Mouse (Mus musculus): Measurements from ENCODE around the gene Hpse. TPM values are rescaled to one million over a fixed set of nuclear protein-coding genes. Genes with fewer than 3 reads are reported as not detected.

Gene Hpse
- polyA plus RNA-seq (2015; fragmentation: Illumina TruSeq; extraction: RNeasy Lipid Tissue Mini Kit (QIAGEN cat#74804); ENCODE audit: insufficient read depth, low read depth, low replicate concordance): 1.4 TPM

DNA sequence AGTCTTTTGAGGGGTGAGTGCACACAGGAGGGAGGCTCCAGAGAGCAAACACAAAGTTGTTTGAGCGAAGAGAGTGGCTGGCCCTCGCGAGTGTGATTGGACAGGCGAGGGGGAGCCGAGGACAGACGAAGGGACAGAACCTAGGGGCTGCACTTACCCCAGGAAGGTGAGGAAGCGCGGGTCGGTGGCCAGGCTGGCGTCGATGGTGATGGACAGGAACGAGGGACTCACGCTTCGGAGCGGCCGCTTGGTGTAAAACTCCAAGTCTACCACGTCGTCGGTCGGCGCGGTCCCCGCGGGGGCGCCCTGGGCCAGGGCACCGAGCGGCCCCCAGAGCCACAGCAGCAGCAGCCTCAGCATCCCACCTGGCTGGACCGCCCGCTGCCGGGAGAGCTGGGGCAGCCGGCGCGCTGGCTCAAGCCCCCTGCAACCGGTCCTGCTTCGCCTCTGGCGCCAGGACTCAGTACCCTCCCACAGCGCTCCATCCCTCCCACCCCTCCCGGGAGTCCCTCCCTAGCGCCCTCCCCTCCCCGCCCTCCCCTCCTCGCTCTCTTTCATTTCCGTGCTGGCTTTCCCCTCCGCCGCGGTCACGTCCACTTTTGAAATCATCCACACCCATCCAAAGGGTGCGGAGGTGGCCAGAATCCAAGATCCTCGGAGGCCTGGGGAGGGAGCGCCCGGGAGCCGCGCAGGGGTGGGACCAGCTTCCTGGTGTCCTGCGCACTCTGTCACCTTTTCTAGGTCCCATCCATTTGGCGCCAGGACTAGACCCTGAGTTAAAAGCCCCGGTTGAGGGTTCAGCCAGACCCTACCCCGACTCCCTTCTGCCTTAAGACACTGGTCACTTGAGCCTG is at the start of gene Hpse:
Hpse (minus strand) TSS at position 482 of the 854 bp plus-strand sequence.

GRCm38 (mm10) chr5:100674711-100675376 is 44.7 kb downstream of the Hpse start, which contains the start of gene Coq2:
TSS of gene Coq2 (minus strand) at chr5:100675140.

Other genes with a start within 250 kb of the Hpse start
- gene Lin54, start 219.1 kb downstream of the Hpse start, polyA plus RNA-seq (2015; fragmentation: Illumina TruSeq; extraction: RNeasy Lipid Tissue Mini Kit (QIAGEN cat#74804); ENCODE audit: insufficient read depth, low read depth, low replicate concordance): 2.1 TPM
- 13.6 TPM for gene Cops4, start 201.4 kb downstream of the Hpse start, polyA plus RNA-seq (2015; fragmentation: Illumina TruSeq; extraction: RNeasy Lipid Tissue Mini Kit (QIAGEN cat#74804); ENCODE audit: insufficient read depth, low read depth, low replicate concordance)
- 6.4 TPM for gene Plac8, start 147.5 kb downstream of the Hpse start, polyA plus RNA-seq (2015; fragmentation: Illumina TruSeq; extraction: RNeasy Lipid Tissue Mini Kit (QIAGEN cat#74804); ENCODE audit: insufficient read depth, low read depth, low replicate concordance)
- 17.4 TPM for gene Coq2, start 44.6 kb downstream of the Hpse start, polyA plus RNA-seq (2015; fragmentation: Illumina TruSeq; extraction: RNeasy Lipid Tissue Mini Kit (QIAGEN cat#74804); ENCODE audit: insufficient read depth, low read depth, low replicate concordance)
- gene Helq, start 78.9 kb upstream of the Hpse start, polyA plus RNA-seq (2015; fragmentation: Illumina TruSeq; extraction: RNeasy Lipid Tissue Mini Kit (QIAGEN cat#74804); ENCODE audit: insufficient read depth, low read depth, low replicate concordance): 8.1 TPM
- gene Mrps18c, start 78.9 kb upstream of the Hpse start, polyA plus RNA-seq (2015; fragmentation: Illumina TruSeq; extraction: RNeasy Lipid Tissue Mini Kit (QIAGEN cat#74804); ENCODE audit: insufficient read depth, low read depth, low replicate concordance): 18.7 TPM
- gene Abraxas1, start 101.2 kb upstream of the Hpse start, polyA plus RNA-seq (2015; fragmentation: Illumina TruSeq; extraction: RNeasy Lipid Tissue Mini Kit (QIAGEN cat#74804); ENCODE audit: insufficient read depth, low read depth, low replicate concordance): 1.00 TPM
- gene Gpat3, start 126.0 kb upstream of the Hpse start, polyA plus RNA-seq (2015; fragmentation: Illumina TruSeq; extraction: RNeasy Lipid Tissue Mini Kit (QIAGEN cat#74804); ENCODE audit: insufficient read depth, low read depth, low replicate concordance): 0.87 TPM